Mouse (Mus musculus): ENCODE data around the gene Hnrnpul1.

Gene Hnrnpul1

GRCm38 (mm10) chr7:25719761-25720610 lies 34.6 kb downstream of the Hnrnpul1 start:
- DNase-seq (ENCODE audit: low read depth, low spot score): peak; percentile 56

- DNase-seq (ENCODE audit: low read depth, low spot score): peak; percentile 92
Measured at GRCm38 (mm10) chr7:25718788-25719417, 35.7 kb downstream of the Hnrnpul1 start, which contains the start of gene Ccdc97. TSS of gene Ccdc97 (minus strand) at chr7:25719088.

GRCm38 (mm10) chr7:25717478-25717877 lies 37.1 kb downstream of the Hnrnpul1 start:
- no peak for DNase-seq (ENCODE audit: low read depth, low spot score)

- DNase-seq (ENCODE audit: low read depth, low spot score): no peak
Measured at GRCm38 (mm10) chr7:25715731-25716271, 38.8 kb downstream of the Hnrnpul1 start.

- no peak for DNase-seq (ENCODE audit: low read depth, low spot score)
Measured at GRCm38 (mm10) chr7:25714581-25714980, 40.0 kb downstream of the Hnrnpul1 start.

DNA sequence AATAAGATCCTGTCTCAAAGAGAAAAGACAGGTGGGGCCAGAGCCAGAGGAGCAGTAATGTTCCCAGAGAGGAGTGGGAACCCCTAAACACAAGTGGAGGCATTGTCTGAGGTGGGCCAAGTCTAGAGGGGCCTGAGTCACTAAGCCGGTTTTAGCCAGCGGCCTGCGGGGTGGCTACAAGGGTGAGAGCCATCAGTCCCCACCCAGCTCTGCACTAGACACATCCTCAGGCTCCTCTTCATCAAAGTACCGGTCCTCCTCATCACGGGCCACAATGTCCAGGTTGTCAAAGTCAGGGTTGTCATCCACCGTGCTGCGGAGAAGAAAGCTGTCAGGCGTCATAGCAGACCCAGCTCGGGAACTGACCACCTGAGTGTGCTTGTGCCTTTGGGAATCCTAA lies 41.8 kb downstream of the Hnrnpul1 start:
- DNase-seq (ENCODE audit: low read depth, low spot score): no peak

GRCm38 (mm10) chr7:25711731-25712197 lies 42.8 kb downstream of the Hnrnpul1 start:
- no peak for DNase-seq (ENCODE audit: low read depth, low spot score)

DNA sequence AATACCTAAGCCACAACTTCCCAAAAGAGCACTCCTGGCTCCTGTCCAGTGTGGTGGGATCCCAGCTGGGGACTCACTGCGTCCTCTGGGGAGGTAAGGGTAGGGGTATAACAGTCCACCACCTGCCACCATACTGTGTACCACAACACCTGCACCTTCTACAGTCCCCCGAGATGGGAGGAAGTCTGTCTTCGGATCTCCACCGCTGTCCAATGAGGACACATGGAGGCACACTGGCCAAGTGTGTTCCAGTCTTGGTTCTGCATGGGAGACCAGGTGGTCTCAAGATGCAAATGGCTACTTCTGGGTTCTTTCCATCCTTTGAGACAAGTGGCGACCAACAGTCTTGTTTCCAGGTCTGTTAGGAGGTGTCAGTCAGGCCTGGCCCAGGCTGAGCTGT lies 43.4 kb downstream of the Hnrnpul1 start:
- no peak for DNase-seq (ENCODE audit: low read depth, low spot score)

- DNase-seq (ENCODE audit: low read depth, low spot score): no peak
Measured at GRCm38 (mm10) chr7:25710519-25711130, 43.9 kb downstream of the Hnrnpul1 start.

DNA sequence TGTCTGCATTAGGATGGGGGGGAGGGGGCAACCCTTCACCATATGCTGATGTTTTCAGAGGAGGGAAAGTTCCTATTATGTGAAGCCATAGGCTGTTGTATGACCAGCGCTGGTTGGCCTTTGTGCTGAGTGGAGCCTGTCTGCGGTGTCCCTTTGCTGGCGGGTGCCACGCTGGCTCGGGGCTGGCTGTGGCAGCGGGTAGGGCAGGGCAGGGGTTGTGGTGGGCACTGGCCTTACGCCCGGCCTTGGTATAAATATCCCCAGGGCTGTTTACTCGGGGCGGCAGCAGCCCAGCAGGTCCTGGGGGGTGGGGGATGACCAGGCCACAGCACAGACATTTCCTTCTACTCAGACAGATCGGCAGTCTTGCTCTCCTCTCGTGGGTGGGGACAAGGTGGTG lies 44.6 kb downstream of the Hnrnpul1 start:
- no peak for DNase-seq (ENCODE audit: low read depth, low spot score)

DNA sequence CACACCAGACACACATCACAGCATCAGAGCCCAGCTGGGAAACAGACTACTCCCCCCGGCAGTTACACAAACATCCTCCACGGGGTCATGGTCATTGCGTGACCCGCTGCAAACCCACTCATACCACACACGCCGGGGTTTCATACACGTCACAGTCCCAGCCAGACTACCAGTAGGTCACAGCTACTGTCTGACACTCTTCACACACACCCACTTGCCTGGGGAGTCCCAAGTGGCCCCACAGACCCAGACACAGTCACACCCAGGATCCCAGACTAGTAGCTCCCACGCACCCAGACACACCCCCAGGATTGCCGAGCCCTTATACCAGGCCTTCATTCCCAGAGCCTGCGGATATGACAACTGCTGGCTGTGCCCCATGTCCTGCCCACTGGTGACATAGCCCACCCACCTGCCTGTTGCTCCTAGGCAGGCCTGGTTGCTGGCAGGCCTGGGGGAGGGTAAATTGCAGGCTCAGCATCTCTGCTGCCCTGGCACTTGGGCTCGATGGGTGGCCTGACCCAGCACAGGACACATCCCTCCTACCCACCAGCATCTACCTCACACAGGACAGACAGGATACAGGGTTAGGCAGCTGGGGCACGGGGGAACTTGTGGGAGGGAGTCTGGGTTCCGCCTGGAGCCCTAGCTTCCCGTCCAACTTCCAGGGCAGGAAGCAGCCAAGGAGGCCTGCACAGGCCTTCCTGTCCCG lies 46.8 kb downstream of the Hnrnpul1 start:
- no peak for DNase-seq (ENCODE audit: low read depth, low spot score)

- no peak for DNase-seq (ENCODE audit: low read depth, low spot score)
Measured at GRCm38 (mm10) chr7:25706578-25707170, 47.9 kb downstream of the Hnrnpul1 start.

DNA sequence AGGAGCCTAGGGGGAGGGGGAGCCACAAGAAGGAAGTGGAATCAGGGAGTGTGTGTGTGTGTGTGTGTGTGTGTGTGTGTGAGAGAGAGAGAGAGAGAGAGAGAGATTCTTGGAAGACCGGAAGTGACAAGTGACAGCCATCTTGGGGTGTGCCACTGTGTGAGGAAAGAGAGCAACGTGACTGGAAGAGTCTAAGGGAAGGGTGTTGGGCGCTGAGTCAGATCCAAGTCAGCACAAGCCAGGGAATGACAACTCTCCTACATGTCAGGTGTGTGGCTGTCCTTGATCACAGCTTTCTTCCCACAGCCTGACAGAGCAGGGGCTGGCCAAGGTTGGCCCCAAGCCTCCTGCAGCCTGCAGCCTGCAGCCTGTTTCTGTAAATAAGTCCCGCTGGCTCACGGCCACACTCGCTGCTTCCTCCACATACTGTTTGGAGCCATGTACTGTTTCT lies 48.7 kb downstream of the Hnrnpul1 start:
- DNase-seq (ENCODE audit: low read depth, low spot score): no peak

- DNase-seq (ENCODE audit: low read depth, low spot score): no peak
Measured at GRCm38 (mm10) chr7:25704716-25705364, 49.7 kb downstream of the Hnrnpul1 start.

- no peak for DNase-seq (ENCODE audit: low read depth, low spot score)
Measured at GRCm38 (mm10) chr7:25703793-25704494, 50.6 kb downstream of the Hnrnpul1 start.

GRCm38 (mm10) chr7:25702350-25702749 lies 52.2 kb downstream of the Hnrnpul1 start:
- no peak for DNase-seq (ENCODE audit: low read depth, low spot score)

GRCm38 (mm10) chr7:25700732-25701131 lies 53.8 kb downstream of the Hnrnpul1 start:
- no peak for DNase-seq (ENCODE audit: low read depth, low spot score)

DNA sequence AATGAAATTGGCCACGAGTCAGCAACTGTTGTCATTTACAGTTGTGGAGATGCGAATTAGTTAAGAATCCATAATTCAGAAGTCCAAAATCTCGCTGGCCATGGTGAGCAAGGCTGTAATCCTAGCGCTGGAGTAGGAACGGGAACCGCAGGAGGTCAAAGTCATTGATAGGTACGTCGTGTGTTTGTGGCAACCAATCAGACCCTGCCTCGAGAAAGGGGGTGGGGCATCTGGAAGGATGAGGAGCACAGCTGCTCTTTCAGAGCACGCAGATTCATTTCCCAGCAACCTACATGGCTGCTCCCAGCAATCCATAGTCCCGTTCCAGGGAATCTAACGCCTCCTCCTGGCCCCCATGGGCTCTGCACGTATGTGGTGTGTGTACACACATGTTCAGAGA lies 54.7 kb downstream of the Hnrnpul1 start:
- DNase-seq (ENCODE audit: low read depth, low spot score): no peak

DNA sequence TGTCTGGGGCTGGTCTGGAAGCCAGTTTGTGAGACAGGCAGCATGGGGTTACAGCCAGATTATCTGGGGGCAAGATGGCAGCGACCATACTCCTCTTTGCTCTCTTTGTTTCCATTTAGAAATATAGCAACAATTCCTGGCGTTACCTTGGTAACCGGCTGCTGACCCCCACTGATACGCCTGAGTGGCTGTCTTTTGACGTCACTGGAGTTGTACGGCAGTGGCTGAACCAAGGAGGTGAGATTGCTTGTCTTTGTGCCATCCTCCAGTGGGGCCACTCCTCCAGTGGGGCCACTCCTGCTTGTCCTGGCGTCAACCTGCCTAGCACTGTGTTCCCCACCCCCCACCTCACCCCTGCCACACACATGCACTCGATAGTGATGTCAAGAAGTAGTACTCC lies 60.5 kb downstream of the Hnrnpul1 start:
- no peak for DNase-seq (ENCODE audit: low read depth, low spot score)

- DNase-seq (ENCODE audit: low read depth, low spot score): no peak
Measured at GRCm38 (mm10) chr7:25690051-25690450, 64.5 kb downstream of the Hnrnpul1 start.
